Comparison of ENCODE assay signal across 18 mouse cellular contexts in the genomic region with DNA sequence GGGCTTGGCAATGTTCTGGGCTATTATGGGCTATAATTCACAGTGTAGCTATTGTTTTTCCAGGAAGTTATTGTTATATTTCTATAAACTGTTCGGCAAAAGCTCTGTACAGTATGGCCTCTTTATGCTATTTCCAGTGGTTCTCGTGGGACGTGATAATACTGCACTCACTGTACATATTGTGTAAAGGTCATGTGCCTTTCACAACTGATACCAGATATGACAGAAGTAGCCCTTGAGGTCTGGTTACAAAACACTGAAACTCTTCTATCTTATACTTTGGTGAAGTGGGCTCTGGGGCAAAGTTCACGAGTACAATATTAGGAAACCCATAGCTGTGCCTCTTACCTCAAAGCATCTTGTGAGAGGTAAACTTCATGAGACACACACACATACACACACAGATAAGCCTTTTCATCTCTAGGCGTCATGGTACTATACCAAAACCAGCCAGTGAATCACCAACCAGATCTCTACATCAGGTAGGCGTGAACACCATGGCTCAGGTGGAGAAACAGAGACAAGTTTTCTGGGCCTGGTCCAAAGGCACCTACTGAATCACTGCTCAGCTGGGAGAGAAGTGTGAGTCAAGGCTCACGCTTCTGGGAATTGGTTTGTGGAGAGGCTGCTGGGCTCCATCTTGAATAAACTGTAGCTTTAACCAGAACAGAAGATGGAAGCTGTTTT. TPM values are rescaled to one million over a fixed set of nuclear protein-coding genes. Genes with fewer than 3 reads are reported as not detected.
A peak's percentile ranks its signal among the peaks of the same experiment; 100 is the strongest.
DNase-seq lines count a peak whose midpoint lies in the region; ATAC-seq and TF ChIP-seq lines count a peak whose summit lies in the region.
"Had no signal": no experiment of that assay in that cellular context is flagged by ENCODE, and none has a peak within 500 bp of the region (broad histone marks: within the 10 kb centered on the region; RNA-seq: fewer than 3 reads in every experiment).

No protein-coding gene starts in this region.

- H3K4me2 ChIP-seq in hindbrain, embryonic 13.5 days, result 0 out of 2 replicates have a peak overlapping the region, but pooled peaks have one; percentile 4
- no peak overlapping the region for H3K4me2 ChIP-seq in liver, embryonic 11.5 days
- H3K4me2 ChIP-seq in liver, embryonic 13.5 days, result peak overlapping the region; percentile 25
- no peak overlapping the region for H3K4me2 ChIP-seq in hindbrain, embryonic 12.5 days (replicated peaks)
- H3K4me2 ChIP-seq: forebrain, embryonic 15.5 days had no signal

- H3K9ac ChIP-seq in hindbrain, embryonic 13.5 days, result no peak overlapping the region
- peak overlapping the region; percentile 48; the same call in 1 of the 2 replicates for H3K9ac ChIP-seq in liver, adult 2 months (ENCODE audit: low read depth, low read length)
- H3K9ac ChIP-seq in liver, embryonic 11.5 days (ENCODE audit: low read depth, low read length), result no peak overlapping the region
- H3K9ac ChIP-seq in liver, embryonic 13.5 days, result no peak overlapping the region
- no peak overlapping the region for H3K9ac ChIP-seq in hindbrain, embryonic 12.5 days
- H3K9ac ChIP-seq: embryonic facial prominence, embryonic 12.5 days; forebrain, embryonic 15.5 days had no signal

- no peaks in the 10 kb centered on the region for H3K36me3 ChIP-seq in hindbrain, embryonic 13.5 days
- H3K36me3 ChIP-seq in hindbrain, embryonic 10.5 days, result no peaks in the 10 kb centered on the region
- peaks cover 2% of the 10 kb centered on the region; the same call in 1 of the 2 replicates for H3K36me3 ChIP-seq in liver, adult 2 months (ENCODE audit: control insufficient read depth, insufficient read depth, low read length)
- no peaks in the 10 kb centered on the region for H3K36me3 ChIP-seq in liver, embryonic 11.5 days (ENCODE audit: control insufficient read depth, insufficient read depth, low read length)
- H3K36me3 ChIP-seq in liver, embryonic 13.5 days, result no peaks in the 10 kb centered on the region
- no peaks in the 10 kb centered on the region for H3K36me3 ChIP-seq in hindbrain, embryonic 12.5 days
- H3K36me3 ChIP-seq: embryonic facial prominence, embryonic 12.5 days; forebrain, embryonic 15.5 days; heart, embryonic 10.5 days had no signal

- no peak for ATAC-seq in hindbrain, embryonic 13.5 days (ENCODE audit: low FRiP score)
- ATAC-seq in liver, embryonic 11.5 days (replicated peaks; ENCODE audit: low FRiP score), result no peak
- no peak for ATAC-seq in liver, embryonic 13.5 days (ENCODE audit: low read depth)
- ATAC-seq in megakaryocyte progenitor cell, adult 5-6 weeks (replicated peaks; ENCODE audit: poor library complexity), result peak; percentile 67
- no peak for ATAC-seq in hindbrain, embryonic 12.5 days (ENCODE audit: low FRiP score)
- ATAC-seq: forebrain, embryonic 15.5 days had no signal

- no peak overlapping the region for H3K4me3 ChIP-seq in hindbrain, embryonic 13.5 days
- H3K4me3 ChIP-seq in hindbrain, embryonic 10.5 days, result no peak overlapping the region
- H3K4me3 ChIP-seq in liver, adult 2 months (ENCODE audit: insufficient read depth, low read depth, low read length), result peak overlapping the region; percentile 10; the same call in 1 of the 2 replicates
- H3K4me3 ChIP-seq in liver, embryonic 11.5 days (ENCODE audit: low read depth, low read length), result no peak overlapping the region
- H3K4me3 ChIP-seq in liver, embryonic 13.5 days (replicated peaks), result 0 out of 2 replicates have a peak overlapping the region, but pooled peaks have one; percentile 18
- H3K4me3 ChIP-seq in hindbrain, embryonic 12.5 days, result no peak overlapping the region
- H3K4me3 ChIP-seq: embryonic facial prominence, embryonic 12.5 days; forebrain, embryonic 15.5 days; heart, embryonic 10.5 days; left cerebral cortex, adult 2 months had no signal

- H3K27me3 ChIP-seq in hindbrain, embryonic 13.5 days, result peaks cover 7% of the 10 kb centered on the region; the same call in 1 of the 2 replicates
- H3K27me3 ChIP-seq in hindbrain, embryonic 10.5 days (ENCODE audit: insufficient read depth, poor library complexity, severe bottlenecking), result peaks cover 10% of the 10 kb centered on the region; the same call in 1 of the 2 replicates
- no peaks in the 10 kb centered on the region for H3K27me3 ChIP-seq in liver, adult 2 months (ENCODE audit: control insufficient read depth, insufficient read depth, low read length)
- no peaks in the 10 kb centered on the region for H3K27me3 ChIP-seq in liver, embryonic 11.5 days (replicated peaks; ENCODE audit: control insufficient read depth, insufficient read depth, low read length)
- H3K27me3 ChIP-seq in liver, embryonic 13.5 days, result peaks cover 3% of the 10 kb centered on the region; the same call in 1 of the 2 replicates
- 0 out of 2 replicates have a peak, but pooled peaks cover 2% of the 10 kb centered on the region for H3K27me3 ChIP-seq in hindbrain, embryonic 12.5 days
- H3K27me3 ChIP-seq: embryonic facial prominence, embryonic 12.5 days; forebrain, embryonic 15.5 days had no signal

- H3K4me1 ChIP-seq in hindbrain, embryonic 13.5 days (replicated peaks), result peaks cover 9% of the 10 kb centered on the region
- peaks cover 9% of the 10 kb centered on the region; the same call in 1 of the 2 replicates for H3K4me1 ChIP-seq in hindbrain, embryonic 10.5 days (replicated peaks)
- H3K4me1 ChIP-seq in liver, adult 2 months (ENCODE audit: control insufficient read depth, insufficient read depth, low read length), result peaks cover 25% of the 10 kb centered on the region
- no peaks in the 10 kb centered on the region for H3K4me1 ChIP-seq in liver, embryonic 11.5 days (replicated peaks; ENCODE audit: control insufficient read depth, insufficient read depth, low read length)
- no peaks in the 10 kb centered on the region for H3K4me1 ChIP-seq in liver, embryonic 13.5 days (replicated peaks)
- H3K4me1 ChIP-seq in hindbrain, embryonic 12.5 days, result peaks cover 6% of the 10 kb centered on the region
- H3K4me1 ChIP-seq: embryonic facial prominence, embryonic 12.5 days had no signal

- H3K9me3 ChIP-seq in hindbrain, embryonic 13.5 days, result no peaks in the 10 kb centered on the region
- no peaks in the 10 kb centered on the region for H3K9me3 ChIP-seq in hindbrain, embryonic 10.5 days
- H3K9me3 ChIP-seq in liver, embryonic 11.5 days (ENCODE audit: control insufficient read depth, low read length), result no peaks in the 10 kb centered on the region
- H3K9me3 ChIP-seq in liver, embryonic 13.5 days (replicated peaks), result no peaks in the 10 kb centered on the region
- H3K9me3 ChIP-seq in hindbrain, embryonic 12.5 days (replicated peaks), result no peaks in the 10 kb centered on the region
- H3K9me3 ChIP-seq: embryonic facial prominence, embryonic 12.5 days; forebrain, embryonic 15.5 days; heart, embryonic 10.5 days had no signal

- no peak for DNase-seq in hindbrain, embryonic 10.5 days (ENCODE audit: low spot score)
- DNase-seq in liver, adult 2 months (ENCODE audit: extremely low read depth, low read depth, low spot score), result peak; percentile 70
- no peak for DNase-seq in liver, embryonic 11.5 days (ENCODE audit: low spot score)
- no peak for DNase-seq in liver, embryonic 13.5 days
- no peak for DNase-seq in adrenal gland, postnatal 4 days (ENCODE audit: low spot score in 2 of 2)
- DNase-seq: adrenal gland, postnatal 14 days; cerebellum, adult 9-10 months; kidney, adult 9 months; lung, adult 2 months; midbrain, embryonic 14.5 days had no signal

- 88% methylated on average over 7 of the region's 7 CpGs for WGBS in hindbrain, embryonic 13.5 days
- WGBS in hindbrain, embryonic 10.5 days, result 87% methylated on average over 7 of the region's 7 CpGs
- 21% methylated on average over 7 of the region's 7 CpGs for WGBS in liver, adult 2 months
- 80% methylated on average over 7 of the region's 7 CpGs for WGBS in liver, embryonic 11.5 days
- 59% methylated on average over 7 of the region's 7 CpGs for WGBS in liver, embryonic 13.5 days (ENCODE audit: insufficient replicate concordance)
- 91% methylated on average over 7 of the region's 7 CpGs for WGBS in hindbrain, embryonic 12.5 days

- H3K27ac ChIP-seq in hindbrain, embryonic 13.5 days, result no peak overlapping the region
- H3K27ac ChIP-seq in hindbrain, embryonic 10.5 days, result no peak overlapping the region
- H3K27ac ChIP-seq in liver, adult 2 months (replicated peaks; ENCODE audit: insufficient read depth, low read depth, low read length), result peak overlapping the region; percentile 100
- no peak overlapping the region for H3K27ac ChIP-seq in liver, embryonic 11.5 days (ENCODE audit: low read depth, low read length)
- peak overlapping the region; percentile 43 for H3K27ac ChIP-seq in liver, embryonic 13.5 days
- no peak overlapping the region for H3K27ac ChIP-seq in hindbrain, embryonic 12.5 days
- H3K27ac ChIP-seq: embryonic facial prominence, embryonic 12.5 days; forebrain, embryonic 15.5 days; heart, embryonic 10.5 days; left cerebral cortex, adult 2 months had no signal

- TF ChIP-seq CTCF in liver, adult 2 months (IDR thresholded peaks at IDR 0.05; ENCODE audit: low read depth, low read length), result no peak

- peaks cover 15% of the 10 kb centered on the region; the same call in 1 of the 2 replicates for H3K79me2 ChIP-seq in liver, adult 2 months (ENCODE audit: control insufficient read depth, insufficient read depth, low read length)

- no peak for TF ChIP-seq POLR2A in liver, adult 2 months (IDR thresholded peaks at IDR 0.05; ENCODE audit: extremely low read depth, insufficient read depth, low read length)

RNA-seq across cellular contexts. Expression of a gene that starts 2.5 kb away (rescaled TPM):
- polyA plus RNA-seq in hindbrain, embryonic 13.5 days (2015; fragmentation: Nextera tagmentation; extraction: Ambion mirVana), result 6.0 and 9.8 TPM in 2 replicates
- polyA plus RNA-seq in hindbrain, embryonic 10.5 days (2016; fragmentation: Nextera tagmentation; extraction: Ambion mirVana), result 6.2 and 8.9 TPM in 2 replicates
- total RNA-seq in liver, adult 2 months (2014; rRNA removed), result 39.0 and 59.5 TPM in 2 replicates
- 36.2 and 40.3 TPM in 2 replicates for polyA plus RNA-seq in liver, adult 2 months (2012; rRNA removed)
- polyA plus RNA-seq in liver, embryonic 11.5 days (2014; fragmentation: Nextera tagmentation; extraction: Ambion mirVana), result 12.2 and 13.7 TPM in 2 replicates
- 17.8 and 24.3 TPM in 2 replicates for polyA plus RNA-seq in liver, embryonic 13.5 days (2015; fragmentation: Nextera tagmentation; extraction: Ambion mirVana)
- 0.71 and 0.91 TPM in 2 replicates for total RNA-seq in megakaryocyte progenitor cell, adult 5-6 weeks (2015)
- 0.17 and 0.91 TPM in 2 replicates for total RNA-seq in megakaryocyte progenitor cell, adult 5-6 weeks (2017)
- polyA plus RNA-seq in hindbrain, embryonic 12.5 days (2016; fragmentation: Nextera tagmentation; extraction: Ambion mirVana), result 8.7 and 10.0 TPM in 2 replicates
- 10 to 100 TPM; 29.5 to 42.3 TPM for total RNA-seq in adrenal gland, postnatal 4 days (2021)
- total RNA-seq: megakaryocyte-erythroid progenitor cell, adult 5-6 weeks had no signal

Comparison
In these comparisons a context has a peak if more than half of its experiments do, and no peak if none do; other contexts are left out.
1. H3K27ac ChIP-seq: peak in liver, adult 2 months (single experiment) and liver, embryonic 13.5 days (single experiment); none in hindbrain, embryonic 13.5 days (single experiment), hindbrain, embryonic 10.5 days (single experiment), liver, embryonic 11.5 days (single experiment) and hindbrain, embryonic 12.5 days (single experiment).
2. H3K4me2 ChIP-seq: peak in hindbrain, embryonic 13.5 days (single experiment) and liver, embryonic 13.5 days (single experiment); none in liver, embryonic 11.5 days (single experiment) and hindbrain, embryonic 12.5 days (single experiment).
3. H3K4me3 ChIP-seq: peak in liver, adult 2 months (single experiment) and liver, embryonic 13.5 days (single experiment); none in hindbrain, embryonic 13.5 days (single experiment), hindbrain, embryonic 10.5 days (single experiment), liver, embryonic 11.5 days (single experiment) and hindbrain, embryonic 12.5 days (single experiment).